Mouse (Mus musculus) layer of hippocampus, adult 18-20 months (tissue): Measurements from ENCODE around the gene Dnah6. TPM values are rescaled to one million over a fixed set of nuclear protein-coding genes. Genes with fewer than 3 reads are reported as not detected.
A peak's percentile ranks its signal among the peaks of the same experiment; 100 is the strongest.

Source experiments
- DNase-seq, 2 experiments: peaks; one replicate each; pipeline ENCODE4 v3.0.0; 2022; ENCODE audit warnings: low spot score in 2 of 2
- total RNA-seq, 2 experiments: library from RNA; stranded (reverse); gene quantifications; 2 replicates each; pipeline ENCODE4 v1.2.3; 2021

The Dnah6 gene
- total RNA-seq, 2 experiments from 2014 or later: 0.76 to 1.1 TPM

GRCm38 (mm10) chr6:73038291-73038690 lies 183.2 kb downstream of the Dnah6 start:
- no peak for DNase-seq

- no peak for DNase-seq
Observed at GRCm38 (mm10) chr6:73028853-73029252, 192.6 kb downstream of the Dnah6 start.

- DNase-seq: no peak
Observed at GRCm38 (mm10) chr6:73027881-73028280, 193.6 kb downstream of the Dnah6 start.

GRCm38 (mm10) chr6:73026898-73027297 lies 194.6 kb downstream of the Dnah6 start:
- DNase-seq: no peak

- DNase-seq: peak in 1 of 2 experiments; percentile 34
Observed at GRCm38 (mm10) chr6:73020061-73020460, 201.4 kb downstream of the Dnah6 start.

GRCm38 (mm10) chr6:73018725-73019280 lies 202.6 kb downstream of the Dnah6 start:
- no peak for DNase-seq

GRCm38 (mm10) chr6:73014317-73015160 lies 206.9 kb downstream of the Dnah6 start:
- DNase-seq: no peak

- peak in 1 of 2 experiments; percentile 9 for DNase-seq
Observed at GRCm38 (mm10) chr6:73012931-73013330, 208.5 kb downstream of the Dnah6 start.

GRCm38 (mm10) chr6:73011827-73012226 lies 209.6 kb downstream of the Dnah6 start:
- no peak for DNase-seq

- peak in 1 of 2 experiments; percentile 58 for DNase-seq
Observed at GRCm38 (mm10) chr6:73010073-73010472, 211.4 kb downstream of the Dnah6 start.

GRCm38 (mm10) chr6:73003601-73004000 lies 217.8 kb downstream of the Dnah6 start:
- DNase-seq: no peak

- no peak for DNase-seq
Observed at GRCm38 (mm10) chr6:73002391-73002790, 219.1 kb downstream of the Dnah6 start.

- DNase-seq: no peak
Observed at GRCm38 (mm10) chr6:72998809-72999208, 222.6 kb downstream of the Dnah6 start.

- no peak for DNase-seq
Observed at GRCm38 (mm10) chr6:72993688-72994082, 227.8 kb downstream of the Dnah6 start.

- no peak for DNase-seq
Observed at GRCm38 (mm10) chr6:72993054-72993687, 228.3 kb downstream of the Dnah6 start.

GRCm38 (mm10) chr6:72990206-72990605 lies 231.2 kb downstream of the Dnah6 start:
- no peak for DNase-seq

- no peak for DNase-seq
Observed at GRCm38 (mm10) chr6:72989028-72989736, 232.3 kb downstream of the Dnah6 start.

GRCm38 (mm10) chr6:72982506-72982905 lies 238.9 kb downstream of the Dnah6 start:
- no peak for DNase-seq

GRCm38 (mm10) chr6:72981851-72982250 lies 239.6 kb downstream of the Dnah6 start:
- no peak for DNase-seq

GRCm38 (mm10) chr6:72981124-72981651 lies 240.3 kb downstream of the Dnah6 start:
- DNase-seq: no peak

GRCm38 (mm10) chr6:72976866-72977265 lies 244.6 kb downstream of the Dnah6 start:
- no peak for DNase-seq
